Mouse (Mus musculus): ENCODE measurements around the gene Chtf18. TPM values are rescaled to one million over a fixed set of nuclear protein-coding genes. Genes with fewer than 3 reads are reported as not detected.

Gene Chtf18
- polyA plus RNA-seq, 1 experiment from 2014 or later, result 48.3 TPM

DNA sequence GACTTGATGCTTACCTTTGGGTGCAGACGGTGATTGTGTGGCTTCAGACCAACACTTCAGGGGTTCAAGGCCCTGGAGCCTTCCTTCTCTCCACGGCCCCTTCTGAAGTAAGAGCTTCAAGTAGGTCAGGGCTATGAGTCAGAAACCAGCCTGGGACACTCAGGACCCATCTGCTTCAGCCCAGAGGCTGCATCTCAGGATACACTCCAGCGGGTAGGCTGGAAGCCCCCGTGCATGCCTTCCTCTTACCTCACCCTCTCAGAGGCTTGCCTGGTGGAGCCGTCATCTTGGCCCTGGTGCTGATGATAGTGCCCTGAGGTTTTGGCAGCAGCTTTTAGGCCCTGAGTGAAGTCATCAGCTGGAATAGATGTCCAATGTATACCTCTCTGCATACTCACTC lies 8.0 kb upstream of the Chtf18 start:
- WGBS, result 84% methylated on average over 5 of the region's 5 CpGs
- no peak overlapping the region for H3K4me3 ChIP-seq (replicated peaks)
- H3K36me3 ChIP-seq, result peaks cover 13% of the 10 kb centered on the region
- H3K9ac ChIP-seq (replicated peaks), result no peak overlapping the region
- 0 out of 2 replicates have a peak, but pooled peaks cover 5% of the 10 kb centered on the region for H3K27me3 ChIP-seq
- no peak for ATAC-seq (ENCODE audit: insufficient number of reproducible peaks, insufficient read depth, low FRiP score, low TSS enrichment, low read depth)
- H3K4me1 ChIP-seq (replicated peaks), result no peaks in the 10 kb centered on the region
- no peak overlapping the region for H3K4me2 ChIP-seq
- no peaks in the 10 kb centered on the region for H3K9me3 ChIP-seq
- no peak overlapping the region for H3K27ac ChIP-seq

DNA sequence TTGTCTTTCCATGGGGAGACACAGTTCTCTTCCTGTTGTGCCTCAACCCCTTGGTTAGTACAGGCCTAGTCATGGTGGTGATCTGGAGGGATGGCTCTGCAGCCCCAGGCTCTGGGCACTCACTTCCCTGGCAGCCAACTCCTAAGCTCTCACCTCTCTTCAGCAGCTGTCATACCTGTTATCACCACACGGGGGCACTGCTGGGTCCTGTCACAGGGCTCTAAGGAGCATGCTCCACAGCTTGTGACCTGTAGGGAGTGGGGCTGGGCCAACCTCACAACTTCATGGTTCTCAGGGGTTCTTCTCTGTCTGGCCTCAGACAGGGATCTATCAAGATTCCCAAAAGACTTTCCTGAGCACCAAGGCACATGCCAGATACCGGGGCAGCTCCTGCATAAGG lies 4.9 kb upstream of the Chtf18 start:
- Histone ChIP-seq H3K4me3 (replicated peaks) (no peak overlapping the region), H3K27me3 (no peaks in the 10 kb centered on the region)

DNA sequence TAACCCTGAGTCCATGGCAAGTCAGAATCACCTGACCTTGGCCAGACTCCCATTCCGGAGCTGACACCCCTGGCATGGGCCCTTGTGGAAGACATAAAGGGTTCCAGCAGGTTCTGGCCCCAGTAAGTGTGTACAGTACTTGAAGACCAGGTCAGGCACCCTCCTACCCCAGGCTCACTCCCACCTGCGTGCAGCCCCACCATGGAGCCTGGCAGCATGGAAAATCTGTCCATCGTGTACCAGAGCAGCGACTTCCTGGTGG lies 721 bp upstream of the Chtf18 start:
- WGBS, result 34% methylated on average over 4 of the region's 4 CpGs
- peak; percentile 2; the same call in 1 of the 2 replicates for ATAC-seq (ENCODE audit: insufficient number of reproducible peaks, insufficient read depth, low FRiP score, low TSS enrichment, low read depth)

More for the DNA sequence above, 4.9 kb upstream of the Chtf18 start:
- Histone ChIP-seq H3K4me2 (no peak overlapping the region), H3K9me3 (no peaks in the 10 kb centered on the region), H3K27ac (no peak overlapping the region), H3K9ac (replicated peaks) (no peak overlapping the region), H3K4me1 (replicated peaks) (peaks cover 12% of the 10 kb centered on the region), H3K36me3 (peaks cover 28% of the 10 kb centered on the region)
- no peak for ATAC-seq (ENCODE audit: insufficient number of reproducible peaks, insufficient read depth, low FRiP score, low TSS enrichment, low read depth)
- WGBS, result 18% methylated on average over 2 of the region's 2 CpGs

DNA sequence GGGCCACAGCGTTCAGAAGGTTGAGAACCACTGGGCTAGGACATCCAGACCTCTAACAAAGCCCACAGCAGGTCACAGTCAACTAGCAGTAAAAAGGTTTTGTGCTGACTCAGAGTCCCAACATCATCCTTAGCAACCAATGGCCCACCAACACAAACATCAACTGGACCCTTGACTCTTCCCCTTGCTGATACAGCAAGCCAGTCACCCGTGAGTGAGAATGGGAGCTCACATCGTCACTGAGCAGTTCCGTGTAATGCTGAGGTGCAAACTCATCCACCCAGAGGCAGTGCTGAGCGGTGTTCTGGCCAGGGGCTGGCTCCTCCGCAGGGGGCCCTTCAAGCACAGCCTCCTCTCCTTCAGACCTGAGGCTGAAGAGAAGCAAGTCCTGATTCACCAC lies 2.0 kb downstream of the Chtf18 start:
- 85% methylated on average over 6 of the region's 6 CpGs for WGBS
- Histone ChIP-seq H3K36me3 (peaks cover 64% of the 10 kb centered on the region), H3K27ac (no peak overlapping the region), H3K4me2 (no peak overlapping the region), H3K9ac (replicated peaks) (no peak overlapping the region), H3K4me1 (replicated peaks) (peaks cover 21% of the 10 kb centered on the region), H3K27me3 (no peaks in the 10 kb centered on the region), H3K9me3 (no peaks in the 10 kb centered on the region), H3K4me3 (replicated peaks) (no peak overlapping the region)
- no peak for ATAC-seq (ENCODE audit: insufficient number of reproducible peaks, insufficient read depth, low FRiP score, low TSS enrichment, low read depth)

More for the DNA sequence above, 721 bp upstream of the Chtf18 start:
- H3K27ac ChIP-seq, result no peak overlapping the region
- H3K4me3 ChIP-seq (replicated peaks), result peak overlapping the region; percentile 67
- peaks cover 49% of the 10 kb centered on the region for H3K36me3 ChIP-seq
- peak overlapping the region; percentile 93 for H3K4me2 ChIP-seq
- no peaks in the 10 kb centered on the region for H3K27me3 ChIP-seq
- H3K4me1 ChIP-seq (replicated peaks), result peaks cover 21% of the 10 kb centered on the region
- peak overlapping the region; percentile 84 for H3K9ac ChIP-seq (replicated peaks)
- H3K9me3 ChIP-seq, result no peaks in the 10 kb centered on the region

DNA sequence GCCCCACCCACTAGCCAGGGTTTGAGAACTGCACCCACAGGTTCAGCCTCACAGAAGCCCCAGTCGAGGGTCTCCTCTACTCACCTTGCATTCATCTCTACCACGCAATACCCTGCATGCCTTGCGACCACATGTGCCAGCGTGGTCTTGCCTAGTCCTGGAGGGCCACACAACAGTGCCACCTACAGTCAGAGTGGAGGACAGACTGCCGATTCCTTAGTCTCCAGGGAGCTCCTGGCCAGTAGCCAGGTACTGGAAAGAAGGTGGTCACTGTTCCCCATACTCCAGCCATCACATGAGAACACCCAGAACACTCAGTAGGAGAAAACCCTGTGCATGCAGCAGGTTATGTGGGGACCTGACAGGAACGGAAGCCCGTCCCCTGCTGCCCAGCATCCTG lies 3.3 kb downstream of the Chtf18 start:
- Histone ChIP-seq H3K4me3 (replicated peaks) (no peak overlapping the region), H3K9ac (replicated peaks) (no peak overlapping the region), H3K9me3 (no peaks in the 10 kb centered on the region), H3K4me1 (replicated peaks) (peaks cover 18% of the 10 kb centered on the region), H3K27me3 (peaks cover 5% of the 10 kb centered on the region), H3K27ac (no peak overlapping the region), H3K36me3 (peaks cover 66% of the 10 kb centered on the region), H3K4me2 (no peak overlapping the region)
- WGBS, result 78% methylated on average over 7 of the region's 7 CpGs
- ATAC-seq (ENCODE audit: insufficient number of reproducible peaks, insufficient read depth, low FRiP score, low TSS enrichment, low read depth), result no peak

DNA sequence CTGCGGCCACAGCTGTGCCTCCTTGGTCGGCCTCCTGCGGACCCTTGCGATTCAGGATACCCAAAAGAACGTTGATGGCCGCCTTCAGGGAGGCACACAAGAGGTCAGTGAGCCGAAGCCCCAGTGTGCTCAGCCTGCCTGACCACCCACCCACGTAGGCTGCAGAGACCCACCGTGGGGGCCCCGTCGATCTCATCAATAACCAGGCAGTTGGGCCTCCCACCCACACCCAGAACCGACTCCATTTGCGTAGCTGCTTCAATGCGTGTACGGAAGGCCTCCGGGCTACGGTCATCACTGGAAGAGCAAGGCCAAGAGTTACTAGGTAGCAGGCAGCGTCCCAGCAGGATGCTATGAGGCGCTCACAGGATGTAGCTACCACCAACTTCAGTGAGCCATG lies 3.7 kb downstream of the Chtf18 start:
- Histone ChIP-seq H3K4me3 (replicated peaks) (no peak overlapping the region), H3K27me3 (peaks cover 9% of the 10 kb centered on the region), H3K27ac (no peak overlapping the region), H3K9me3 (no peaks in the 10 kb centered on the region), H3K36me3 (peaks cover 66% of the 10 kb centered on the region), H3K4me2 (no peak overlapping the region), H3K4me1 (replicated peaks) (peaks cover 15% of the 10 kb centered on the region), H3K9ac (replicated peaks) (no peak overlapping the region)
- no peak for ATAC-seq (ENCODE audit: insufficient number of reproducible peaks, insufficient read depth, low FRiP score, low TSS enrichment, low read depth)
- 96% methylated on average over 19 of the region's 19 CpGs for WGBS

DNA sequence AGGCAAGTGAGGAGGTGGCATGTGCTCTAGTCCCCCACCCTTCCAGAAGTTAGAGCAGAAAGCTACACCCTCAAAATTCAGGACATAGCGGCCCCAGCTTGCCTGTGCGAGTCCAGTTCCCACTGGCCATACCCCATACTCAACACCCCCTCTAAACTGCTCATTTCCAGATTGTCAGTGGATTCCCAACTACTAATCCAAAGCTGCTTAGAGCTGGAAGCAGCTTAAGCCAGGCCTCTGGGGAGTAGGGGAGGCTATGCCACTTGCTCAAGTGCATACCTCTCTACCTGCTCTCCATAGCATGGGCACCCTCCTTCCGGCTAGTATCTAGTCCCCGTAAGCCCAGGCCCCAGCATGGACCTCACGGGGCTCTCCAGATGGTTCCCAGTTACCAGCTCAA lies 5.7 kb downstream of the Chtf18 start:
- Histone ChIP-seq H3K9ac (replicated peaks) (no peak overlapping the region), H3K4me1 (replicated peaks) (peaks cover 19% of the 10 kb centered on the region), H3K36me3 (peaks cover 67% of the 10 kb centered on the region), H3K9me3 (no peaks in the 10 kb centered on the region), H3K4me2 (no peak overlapping the region), H3K4me3 (replicated peaks) (no peak overlapping the region), H3K27me3 (peaks cover 29% of the 10 kb centered on the region), H3K27ac (no peak overlapping the region)
- WGBS, result 93% methylated on average over 5 of the region's 5 CpGs
- no peak for ATAC-seq (ENCODE audit: insufficient number of reproducible peaks, insufficient read depth, low FRiP score, low TSS enrichment, low read depth)

DNA sequence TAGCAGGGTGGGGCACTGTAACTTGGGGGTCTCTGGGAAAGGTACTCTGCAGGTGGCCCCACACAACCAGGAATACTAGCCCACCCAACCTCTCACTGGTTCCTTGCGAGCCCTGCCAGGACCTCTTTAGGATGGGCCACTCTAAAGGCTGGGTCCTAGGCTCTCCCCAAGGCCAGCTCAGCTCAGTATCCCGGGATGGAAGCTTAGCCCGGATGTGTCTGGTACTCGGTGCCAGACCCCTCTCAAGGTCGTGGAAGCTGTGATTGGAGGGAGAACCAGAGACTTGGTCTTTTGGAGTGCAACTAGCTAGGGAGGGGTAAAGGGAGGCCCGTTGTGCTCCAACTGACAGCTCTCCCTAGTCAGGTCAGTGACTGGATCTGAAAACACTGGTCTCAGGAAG lies 9.5 kb downstream of the Chtf18 start:
- peak overlapping the region; percentile 66 for H3K9ac ChIP-seq (replicated peaks)
- WGBS, result 8% methylated on average over 6 of the region's 6 CpGs
- peak overlapping the region; percentile 88 for H3K4me2 ChIP-seq
- H3K4me1 ChIP-seq (replicated peaks), result peaks cover 22% of the 10 kb centered on the region
- peaks cover 54% of the 10 kb centered on the region for H3K27me3 ChIP-seq
- H3K27ac ChIP-seq, result no peak overlapping the region
- ATAC-seq (ENCODE audit: insufficient number of reproducible peaks, insufficient read depth, low FRiP score, low TSS enrichment, low read depth), result no peak
- no peaks in the 10 kb centered on the region for H3K9me3 ChIP-seq
- peak overlapping the region; percentile 47 for H3K4me3 ChIP-seq (replicated peaks)
- H3K36me3 ChIP-seq, result peaks cover 43% of the 10 kb centered on the region

DNA sequence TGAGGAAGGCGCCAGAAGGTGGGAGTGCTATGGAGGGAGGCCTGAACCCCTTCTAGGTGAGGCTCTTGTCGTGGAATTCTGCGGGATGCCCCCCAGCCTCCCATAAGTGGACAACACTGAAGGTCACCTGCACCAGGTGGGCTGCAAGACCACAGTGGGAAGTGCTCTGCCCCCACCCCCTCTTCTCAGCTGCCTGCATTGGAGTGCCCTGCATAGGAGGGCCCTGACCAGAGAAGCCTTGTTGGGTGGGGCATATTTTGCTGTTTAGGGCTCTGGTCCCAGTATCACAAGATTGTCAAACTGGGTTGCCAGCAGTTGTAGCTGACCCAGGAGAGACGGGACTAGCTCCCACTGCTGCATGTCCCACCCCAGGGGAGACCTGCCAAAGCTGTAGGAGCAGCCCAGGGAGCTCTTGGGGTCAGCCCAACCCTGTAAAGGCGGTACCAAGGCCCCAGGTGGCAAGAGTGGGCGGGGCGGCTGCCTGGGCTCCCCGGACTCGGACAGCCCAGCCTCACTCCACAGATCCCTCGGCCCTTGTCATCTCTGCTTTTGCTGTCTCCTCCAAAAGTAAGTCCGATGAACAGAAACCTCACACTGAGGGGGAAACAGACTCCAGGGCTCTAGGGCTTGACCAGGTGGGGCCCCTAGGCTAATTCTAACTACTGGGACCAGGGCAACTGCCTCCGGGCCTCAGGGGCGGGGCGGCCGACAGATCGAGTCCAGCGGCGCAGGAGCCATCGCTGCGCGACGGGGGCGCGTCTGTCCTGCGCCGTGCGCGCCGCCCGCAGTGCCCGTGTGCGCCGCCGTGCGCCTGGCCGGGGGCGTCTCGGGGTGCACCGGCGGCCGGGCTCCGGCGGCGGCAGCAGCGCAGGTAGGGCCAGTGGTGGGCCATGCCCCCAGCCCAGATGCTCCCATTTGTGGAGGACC lies 10.2 kb downstream of the Chtf18 start, which contains the start of gene Gng13:
Gene Gng13, plus strand, starts transcription at position 461 of the 927 bp plus-strand sequence.
- ATAC-seq (ENCODE audit: insufficient number of reproducible peaks, insufficient read depth, low FRiP score, low TSS enrichment, low read depth), result 0 out of 2 replicates have a peak, but pooled peaks have one; percentile 6
- H3K27ac ChIP-seq, result no peak within 1 kb of the TSS

DNA sequence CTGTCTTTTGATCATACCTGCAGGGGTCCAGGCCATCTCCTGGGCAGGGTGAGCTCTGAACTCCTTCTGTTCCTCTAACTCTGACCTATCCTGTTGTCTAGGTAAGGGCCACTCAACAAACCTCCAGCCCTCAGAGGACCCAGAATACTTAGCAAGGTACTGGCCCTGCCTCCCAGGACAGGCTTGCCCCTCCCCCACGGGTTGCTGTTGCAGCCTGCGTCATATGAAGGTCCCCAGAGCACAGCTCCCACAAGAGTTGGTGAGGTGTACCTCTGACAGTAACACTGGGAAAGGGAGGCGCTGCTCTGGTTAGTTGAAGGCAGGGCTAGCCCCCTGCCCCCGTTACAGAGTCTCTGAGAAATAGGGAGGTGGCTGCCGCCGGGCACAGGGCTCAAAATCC lies 11.1 kb downstream of the Chtf18 start:
- peaks cover 22% of the 10 kb centered on the region for H3K4me1 ChIP-seq (replicated peaks)
- no peak for ATAC-seq (ENCODE audit: insufficient number of reproducible peaks, insufficient read depth, low FRiP score, low TSS enrichment, low read depth)
- no peaks in the 10 kb centered on the region for H3K9me3 ChIP-seq
- H3K27ac ChIP-seq, result no peak overlapping the region
- peaks cover 58% of the 10 kb centered on the region for H3K27me3 ChIP-seq
- WGBS, result 5% methylated on average over 6 of the region's 6 CpGs
- H3K4me3 ChIP-seq (replicated peaks), result no peak overlapping the region
- H3K36me3 ChIP-seq, result peaks cover 27% of the 10 kb centered on the region
- no peak overlapping the region for H3K4me2 ChIP-seq
- no peak overlapping the region for H3K9ac ChIP-seq (replicated peaks)

More for the DNA sequence above, 10.2 kb downstream of the Chtf18 start, which contains the start of gene Gng13:
- peak within 1 kb of the TSS; percentile 47 for H3K4me3 ChIP-seq (replicated peaks)
- H3K27me3 ChIP-seq, result peaks cover 56% of the 10 kb centered on the region
- peak within 1 kb of the TSS; percentile 66 for H3K9ac ChIP-seq (replicated peaks)
- under 1% methylated on average over 45 of the region's 45 CpGs for WGBS
- H3K4me2 ChIP-seq, result peak within 1 kb of the TSS; percentile 88
- peaks cover 22% of the 10 kb centered on the region for H3K4me1 ChIP-seq (replicated peaks)
- H3K36me3 ChIP-seq, result peaks cover 36% of the 10 kb centered on the region
- no peaks in the 10 kb centered on the region for H3K9me3 ChIP-seq

DNA sequence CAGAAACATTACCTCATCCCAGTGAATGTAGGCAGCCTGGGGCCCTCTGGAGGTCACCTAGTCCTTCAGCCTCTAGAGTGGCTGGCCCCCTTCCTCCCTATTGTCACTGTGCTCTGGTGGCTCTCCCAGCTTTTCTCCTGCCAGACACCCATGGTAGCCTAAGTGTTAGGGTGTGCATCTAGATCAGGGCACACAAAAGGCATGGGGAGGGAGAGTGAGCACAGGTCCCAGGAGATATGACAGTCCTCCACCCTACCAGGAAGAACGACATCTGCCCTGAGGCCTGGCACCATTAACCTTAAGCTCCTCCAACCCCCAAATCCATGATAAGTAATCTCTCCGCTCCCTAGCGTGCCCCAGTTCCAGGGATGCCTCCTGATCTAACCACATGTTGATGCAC lies 11.6 kb downstream of the Chtf18 start:
- Histone ChIP-seq H3K4me1 (replicated peaks) (peaks cover 22% of the 10 kb centered on the region), H3K9ac (replicated peaks) (no peak overlapping the region), H3K27me3 (peaks cover 58% of the 10 kb centered on the region), H3K4me3 (replicated peaks) (no peak overlapping the region), H3K4me2 (no peak overlapping the region), H3K27ac (no peak overlapping the region), H3K36me3 (peaks cover 22% of the 10 kb centered on the region), H3K9me3 (no peaks in the 10 kb centered on the region)
- no peak for ATAC-seq (ENCODE audit: insufficient number of reproducible peaks, insufficient read depth, low FRiP score, low TSS enrichment, low read depth)
- WGBS, result 57% methylated on average over 3 of the region's 3 CpGs
